Mouse (Mus musculus) mature B cell (primary cell): ENCODE measurements around the gene Aip.
"Not testable (repeated sequence)": the region's sequence is repeated elsewhere in the genome, so short reads cannot be mapped to it uniquely, and the experiment has no call there.

Source experiments
- in situ Hi-C: fragments of 300-500 bp; cut with MboI; formaldehyde crosslinking; loops from 2 replicates; pipeline ENCODE4 v1.14.3; 2019

The Aip gene

DNA sequence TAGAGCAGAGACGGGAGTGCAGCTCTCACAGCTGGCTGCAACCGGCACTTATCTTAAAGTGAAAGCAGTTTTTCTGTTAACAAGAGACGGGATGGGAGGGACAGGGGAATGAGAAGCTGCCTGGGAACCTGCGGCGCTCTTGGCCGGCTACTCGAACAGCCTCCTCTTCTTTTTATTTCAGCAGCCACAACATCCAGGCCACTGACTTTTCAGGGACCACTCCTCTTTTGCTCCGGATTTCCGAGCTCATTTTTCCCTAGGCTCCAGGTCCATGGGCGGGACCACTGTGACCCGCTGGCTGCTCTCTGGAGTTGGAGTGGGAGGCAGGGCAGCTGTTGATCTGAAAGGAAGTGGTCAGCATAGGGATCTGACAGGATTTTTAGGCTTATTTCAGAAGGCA is 61.2 kb downstream of the Aip start:
- in situ Hi-C loops: not testable (repeated sequence)
